In genomic region chr17:58437443-58437842, GRCm38 (mm10) we compare ENCODE assay signal across 19 mouse cellular contexts.
"Had no signal": no experiment of that assay in that cellular context is flagged by ENCODE, and none has a peak within 500 bp of the region (broad histone marks: within the 10 kb centered on the region; RNA-seq: fewer than 3 reads in every experiment).

No protein-coding gene starts in this region.

- H3K9ac ChIP-seq: liver, embryonic 13.5 days; liver, embryonic 15.5 days; liver, postnatal 0 days; lung, embryonic 15.5 days; neural tube, embryonic 12.5 days; stomach, embryonic 15.5 days had no signal

- H3K4me3 ChIP-seq: liver, embryonic 13.5 days; liver, embryonic 15.5 days; lung, embryonic 15.5 days; megakaryocyte, embryonic 14.5 days; neural tube, embryonic 12.5 days; stomach, embryonic 15.5 days had no signal

- H3K36me3 ChIP-seq: liver, embryonic 13.5 days; liver, embryonic 15.5 days; lung, embryonic 15.5 days; neural tube, embryonic 12.5 days; stomach, embryonic 15.5 days had no signal

- H3K27me3 ChIP-seq: liver, embryonic 13.5 days; liver, embryonic 15.5 days; lung, embryonic 15.5 days; megakaryocyte, embryonic 14.5 days; neural tube, embryonic 12.5 days; stomach, embryonic 15.5 days had no signal

- H3K4me1 ChIP-seq: liver, embryonic 13.5 days; liver, embryonic 15.5 days; lung, embryonic 15.5 days; megakaryocyte, embryonic 14.5 days; neural tube, embryonic 12.5 days; stomach, embryonic 15.5 days had no signal

- H3K27ac ChIP-seq: liver, embryonic 13.5 days; liver, embryonic 15.5 days; lung, embryonic 15.5 days; macrophage; neural tube, embryonic 12.5 days; stomach, embryonic 15.5 days; stomach, postnatal 0 days had no signal

- DNase-seq: liver; liver, embryonic 13.5 days; liver, postnatal 0 days; lung, adult 2 months; lung, postnatal 14 days; lung, postnatal 36 days; right cerebral cortex, postnatal 14 days; thymus, adult 2 months; thymus, postnatal 25 days; thymus, postnatal 4 days had no signal

- H3K9me3 ChIP-seq: liver, embryonic 13.5 days; liver, embryonic 15.5 days; lung, embryonic 15.5 days; neural tube, embryonic 12.5 days; stomach, embryonic 15.5 days had no signal

- H3K4me2 ChIP-seq: liver, embryonic 11.5 days; liver, embryonic 13.5 days; liver, embryonic 15.5 days; lung, embryonic 15.5 days; neural tube, embryonic 12.5 days; stomach, embryonic 15.5 days had no signal

- ATAC-seq: liver, postnatal 0 days; lung, postnatal 0 days had no signal
